Mouse (Mus musculus): ENCODE data around the gene Fkbp14. TPM values are rescaled to one million over a fixed set of nuclear protein-coding genes. Genes with fewer than 3 reads are reported as not detected.

The Fkbp14 gene
- polyA plus RNA-seq, 1 experiment from 2014 or later, result 8.1 TPM

GRCm38 (mm10) chr6:54528666-54529065 lies 68.4 kb downstream of the Fkbp14 start:
- peaks cover 8% of the 10 kb centered on the region; the same call in 1 of the 2 replicates for H3K4me1 ChIP-seq (ENCODE audit: control insufficient read depth, insufficient read depth, low read length)
- no peak overlapping the region for H3K9ac ChIP-seq (ENCODE audit: low read depth, low read length)
- H3K9me3 ChIP-seq (replicated peaks; ENCODE audit: control insufficient read depth, low read length, poor library complexity, severe bottlenecking), result no peaks in the 10 kb centered on the region
- ATAC-seq, result no peak
- H3K4me3 ChIP-seq (ENCODE audit: low read depth, low read length), result no peak overlapping the region
- H3K27ac ChIP-seq (ENCODE audit: low read length), result no peak overlapping the region
- peaks cover 5% of the 10 kb centered on the region; the same call in 1 of the 2 replicates for H3K36me3 ChIP-seq (ENCODE audit: control insufficient read depth, insufficient read depth, low read length)
- WGBS, result 93% methylated on average over 8 of the region's 8 CpGs
- H3K27me3 ChIP-seq (ENCODE audit: control insufficient read depth, insufficient read depth, low read depth, low read length), result no peaks in the 10 kb centered on the region
- H3K4me2 ChIP-seq (ENCODE audit: low read length), result no peak overlapping the region

Other genes starting within 250 kb of the Fkbp14 start
- 3.6 and 5.0 TPM in 2 replicates for gene Wipf3, start 167.7 kb downstream of the Fkbp14 start, polyA plus RNA-seq (2015; fragmentation: Nextera tagmentation; extraction: Ambion mirVana)
- gene Scrn1, start 30.8 kb downstream of the Fkbp14 start, polyA plus RNA-seq (2015; fragmentation: Nextera tagmentation; extraction: Ambion mirVana), result 125 and 130 TPM in 2 replicates
- 8.3 and 9.5 TPM in 2 replicates for gene Plekha8, start 2.2 kb downstream of the Fkbp14 start, polyA plus RNA-seq (2015; fragmentation: Nextera tagmentation; extraction: Ambion mirVana)
- 123 and 128 TPM in 2 replicates for gene Mturn, start 84.3 kb upstream of the Fkbp14 start, polyA plus RNA-seq (2015; fragmentation: Nextera tagmentation; extraction: Ambion mirVana)
- gene Znrf2, start 219.6 kb upstream of the Fkbp14 start, polyA plus RNA-seq (2015; fragmentation: Nextera tagmentation; extraction: Ambion mirVana), result 6.2 and 6.4 TPM in 2 replicates